Mouse (Mus musculus) limb, embryonic 14.5 days (tissue): ENCODE data around the gene Myl3. TPM values are rescaled to one million over a fixed set of nuclear protein-coding genes. Genes with fewer than 3 reads are reported as not detected.

Source experiments
- ATAC-seq: fragments of 200-750 bp; cut with Nextera tagmentation; 2 replicates; pipeline ENCODE4 v1.8.0; 2017; ENCODE audit warnings: low read depth, moderate number of reproducible peaks, moderate TSS enrichment; ENCODE audit not compliant: low FRiP score
- DNase-seq: peaks from one replicate; pipeline ENCODE4 v3.0.0-alpha.2; 2015; ENCODE audit warnings: low spot score
- H3K27ac ChIP-seq: fragments of 300-500 bp; sonication (generic); replicated peaks from 2 replicates; pipeline ENCODE4 v1.5.1; 2014; ENCODE audit warnings: low read depth, mild to moderate bottlenecking, low read length, moderate library complexity, mixed read lengths
- H3K27me3 ChIP-seq: fragments of 300-500 bp; sonication (generic); 2 replicates; pipeline ENCODE4 v1.6.1; 2014; ENCODE audit warnings: low read length, mixed read lengths; ENCODE audit not compliant: control insufficient read depth, insufficient read depth
- H3K36me3 ChIP-seq: fragments of 300-500 bp; sonication (generic); 2 replicates; pipeline ENCODE4 v1.6.1; 2014; ENCODE audit warnings: mild to moderate bottlenecking, low read length, moderate library complexity, mixed read lengths; ENCODE audit not compliant: control insufficient read depth, insufficient read depth
- H3K4me1 ChIP-seq: fragments of 300-500 bp; sonication (generic); 2 replicates; pipeline ENCODE4 v1.6.1; 2014; ENCODE audit warnings: antibody characterized with exemption, low read length, mixed read lengths; ENCODE audit not compliant: control insufficient read depth, insufficient read depth
- H3K4me2 ChIP-seq: fragments of 300-500 bp; sonication (generic); replicated peaks from 2 replicates; pipeline ENCODE4 v1.6.1; 2014; ENCODE audit warnings: low read depth, mild to moderate bottlenecking, low read length, moderate library complexity; ENCODE audit not compliant: severe bottlenecking
- H3K4me3 ChIP-seq: fragments of 300-500 bp; sonication (generic); replicated peaks from 2 replicates; pipeline ENCODE4 v1.5.1; 2014; ENCODE audit warnings: low read length
- H3K9ac ChIP-seq: fragments of 300-500 bp; sonication (generic); 2 replicates; pipeline ENCODE4 v1.6.1; 2014; ENCODE audit warnings: mild to moderate bottlenecking, low read depth, low read length, moderate library complexity; ENCODE audit not compliant: severe bottlenecking
- H3K9me3 ChIP-seq: fragments of 300-500 bp; sonication (generic); 2 replicates; pipeline ENCODE4 v1.6.1; 2016; ENCODE audit warnings: low read length; ENCODE audit not compliant: control insufficient read depth
- POLR2A ChIP-seq: fragments of 200-500 bp; IDR thresholded peaks from 2 replicates; pipeline ENCODE4 v1.8.0; 2012; ENCODE audit warnings: inconsistent platforms, mild to moderate bottlenecking, moderate library complexity, borderline replicate concordance; ENCODE audit not compliant: insufficient read depth, insufficient read length; ENCODE audit errors: extremely low read depth
- WGBS: fragments of 180-500 bp; shearing (Covaris S2); extraction: QIAGEN DNeasy Blood & Tissue Kit; methylation state at CpG from one replicate; pipeline ENCODE4 v1.1.7; 2014; 5-methylcytosine and 5-hydroxymethylcytosine counted together
- polyA plus RNA-seq, 2 experiments: library from polyadenylated mRNA; depleted of rRNA in 1 of 2; stranded (reverse) in 1 of 2; unstranded in 1 of 2; fragments of >200 nt; fragmentation: Nextera tagmentation in 1 of 2; extraction: Ambion mirVana in 1 of 2; gene quantifications; 2 replicates each; pipeline versions ENCODE4 v1.2.1 to v1.2.3; 2012 to 2014

The Myl3 gene
- polyA plus RNA-seq, 2 experiments, result 26.1 to 28.1 TPM

- Histone ChIP-seq H3K9me3 (no peaks in the 10 kb centered on the region), H3K4me3 (no peak within 1 kb of the TSS), H3K27ac (no peak within 1 kb of the TSS), H3K4me1 (no peaks in the 10 kb centered on the region), H3K4me2 (no peak within 1 kb of the TSS), H3K27me3 (no peaks in the 10 kb centered on the region), H3K36me3 (no peaks in the 10 kb centered on the region), H3K9ac (no peak within 1 kb of the TSS)
- ATAC-seq (no peak), DNase-seq (no peak)
- TF ChIP-seq POLR2A, result no peak
- WGBS, result 90% methylated on average over 14 of the region's 14 CpGs
Measured at GRCm38 (mm10) chr9:110797866-110798265, 56.2 kb downstream of the Myl3 start, which contains the start of gene Prss42. TSS of gene Prss42 (plus strand) at chr9:110798166.

GRCm38 (mm10) chr9:110800834-110801479 lies 59.3 kb downstream of the Myl3 start:
- no peak overlapping the region for H3K27ac ChIP-seq
- no peak overlapping the region for H3K4me2 ChIP-seq
- no peak for TF ChIP-seq POLR2A
- H3K36me3 ChIP-seq, result no peaks in the 10 kb centered on the region
- no peaks in the 10 kb centered on the region for H3K27me3 ChIP-seq
- no peak overlapping the region for H3K9ac ChIP-seq
- no peak overlapping the region for H3K4me3 ChIP-seq
- ATAC-seq (no peak), DNase-seq (no peak)
- WGBS, result 76% methylated on average over 8 of the region's 8 CpGs
- H3K4me1 ChIP-seq, result no peaks in the 10 kb centered on the region
- no peaks in the 10 kb centered on the region for H3K9me3 ChIP-seq

- Histone ChIP-seq H3K9ac (no peak overlapping the region), H3K36me3 (no peaks in the 10 kb centered on the region), H3K4me1 (no peaks in the 10 kb centered on the region), H3K27ac (no peak overlapping the region), H3K4me2 (no peak overlapping the region), H3K4me3 (no peak overlapping the region), H3K27me3 (no peaks in the 10 kb centered on the region), H3K9me3 (no peaks in the 10 kb centered on the region)
- ATAC-seq, result no peak
- 64% methylated on average over 4 of the region's 4 CpGs for WGBS
- TF ChIP-seq POLR2A, result no peak
- no peak for DNase-seq
Measured at GRCm38 (mm10) chr9:110803294-110803693, 61.6 kb downstream of the Myl3 start.

DNA sequence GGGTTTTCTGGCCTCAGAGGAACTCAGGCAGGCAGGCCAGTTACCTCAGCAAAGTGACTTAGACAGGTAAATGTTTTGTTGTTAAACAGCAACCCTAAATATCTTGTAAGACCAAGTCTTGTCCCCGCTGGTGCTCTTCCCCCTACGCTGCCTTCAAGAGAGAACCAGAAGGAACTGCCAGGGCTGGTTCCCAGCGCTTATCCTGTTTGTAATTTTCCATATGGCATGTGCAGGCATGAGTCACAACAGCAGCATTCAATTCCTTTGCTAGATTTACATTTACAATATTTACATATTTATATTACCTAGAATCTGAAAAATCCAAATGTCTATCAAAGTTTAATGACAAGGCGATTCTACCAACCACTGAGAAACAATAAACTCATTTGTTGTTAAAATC lies 68.4 kb downstream of the Myl3 start:
- Histone ChIP-seq H3K9ac (no peak overlapping the region), H3K4me3 (no peak overlapping the region), H3K27me3 (no peaks in the 10 kb centered on the region), H3K9me3 (no peaks in the 10 kb centered on the region), H3K4me1 (no peaks in the 10 kb centered on the region), H3K27ac (no peak overlapping the region), H3K36me3 (no peaks in the 10 kb centered on the region), H3K4me2 (no peak overlapping the region)
- TF ChIP-seq POLR2A, result no peak
- ATAC-seq, result no peak
- WGBS, result 71% methylated on average over 4 of the region's 4 CpGs
- no peak for DNase-seq

DNA sequence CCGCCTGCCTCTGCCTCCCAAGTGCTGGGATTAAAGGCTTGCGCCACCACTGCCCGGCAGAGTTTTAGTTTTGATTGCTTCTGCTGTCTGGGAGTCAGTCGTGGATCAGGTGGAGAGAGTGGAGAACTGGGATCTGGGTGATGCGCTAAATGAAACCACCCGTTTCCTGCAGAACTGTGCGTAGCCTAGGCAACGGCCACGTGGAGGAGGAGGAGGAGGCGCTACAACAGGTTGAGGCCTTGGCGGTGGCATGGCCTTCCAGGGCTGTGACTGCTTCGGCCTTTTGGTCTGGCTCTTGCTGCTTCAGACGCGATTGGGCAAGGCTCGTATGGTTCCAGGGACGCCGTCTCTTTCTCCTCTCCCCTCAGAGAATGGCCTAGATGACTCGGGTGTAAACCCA lies 72.1 kb downstream of the Myl3 start, which contains the start of gene Prss44:
Prss44 (plus strand) TSS at position 206 of the 400 bp plus-strand sequence.
- no peak within 1 kb of the TSS for H3K27ac ChIP-seq
- no peak for ATAC-seq
- no peak within 1 kb of the TSS for H3K9ac ChIP-seq
- H3K4me1 ChIP-seq, result no peaks in the 10 kb centered on the region
- H3K4me3 ChIP-seq, result no peak within 1 kb of the TSS
- no peak for TF ChIP-seq POLR2A
- 48% methylated on average over 17 of the region's 18 CpGs for WGBS
- H3K36me3 ChIP-seq, result no peaks in the 10 kb centered on the region
- H3K27me3 ChIP-seq, result no peaks in the 10 kb centered on the region
- H3K9me3 ChIP-seq, result no peaks in the 10 kb centered on the region
- no peak within 1 kb of the TSS for H3K4me2 ChIP-seq
- no peak for DNase-seq

Other genes with a start within 250 kb of the Myl3 start
- gene Setd2, start 209.3 kb upstream of the Myl3 start, polyA plus RNA-seq (2012; rRNA removed), result 86.3 and 86.5 TPM in 2 replicates
- 52.7 and 58.0 TPM in 2 replicates for gene Setd2, start 209.3 kb upstream of the Myl3 start, polyA plus RNA-seq (2014; fragmentation: Nextera tagmentation; extraction: Ambion mirVana)
- 40.0 and 53.8 TPM in 2 replicates for gene Nradd, start 117.4 kb upstream of the Myl3 start, polyA plus RNA-seq (2012; rRNA removed)
- gene Nradd, start 117.4 kb upstream of the Myl3 start, polyA plus RNA-seq (2014; fragmentation: Nextera tagmentation; extraction: Ambion mirVana), result 28.1 and 30.4 TPM in 2 replicates
- gene Nbeal2, start 87.7 kb upstream of the Myl3 start, polyA plus RNA-seq (2012; rRNA removed), result 8.4 and 9.4 TPM in 2 replicates
- gene Nbeal2, start 87.7 kb upstream of the Myl3 start, polyA plus RNA-seq (2014; fragmentation: Nextera tagmentation; extraction: Ambion mirVana), result 3.2 and 3.3 TPM in 2 replicates
- gene Ccdc12, start 85.4 kb upstream of the Myl3 start, polyA plus RNA-seq (2012; rRNA removed), result 72.2 and 83.8 TPM in 2 replicates
- 102 and 123 TPM in 2 replicates for gene Ccdc12, start 85.4 kb upstream of the Myl3 start, polyA plus RNA-seq (2014; fragmentation: Nextera tagmentation; extraction: Ambion mirVana)
- gene Pth1r, start 5.3 kb downstream of the Myl3 start, polyA plus RNA-seq (2012; rRNA removed), result 149 and 203 TPM in 2 replicates
- 96.9 and 99.1 TPM in 2 replicates for gene Pth1r, start 5.3 kb downstream of the Myl3 start, polyA plus RNA-seq (2014; fragmentation: Nextera tagmentation; extraction: Ambion mirVana)
- 0.04 TPM in 1 of 2 replicates, not detected in the other for gene Prss42, start 56.3 kb downstream of the Myl3 start, polyA plus RNA-seq (2012; rRNA removed)
- not detected in 2 replicates for gene Prss42, start 56.3 kb downstream of the Myl3 start, polyA plus RNA-seq (2014; fragmentation: Nextera tagmentation; extraction: Ambion mirVana)
- not detected in 2 replicates for gene Prss44, start 72.1 kb downstream of the Myl3 start, polyA plus RNA-seq (2012; rRNA removed)
- gene Prss44, start 72.1 kb downstream of the Myl3 start, polyA plus RNA-seq (2014; fragmentation: Nextera tagmentation; extraction: Ambion mirVana), result not detected in 2 replicates
- not detected in 2 replicates for gene Prss43, start 84.8 kb downstream of the Myl3 start, polyA plus RNA-seq (2012; rRNA removed)
- gene Prss43, start 84.8 kb downstream of the Myl3 start, polyA plus RNA-seq (2014; fragmentation: Nextera tagmentation; extraction: Ambion mirVana), result not detected in 2 replicates
- not detected in 2 replicates for gene Prss45, start 92.7 kb downstream of the Myl3 start, polyA plus RNA-seq (2012; rRNA removed)
- gene Prss45, start 92.7 kb downstream of the Myl3 start, polyA plus RNA-seq (2014; fragmentation: Nextera tagmentation; extraction: Ambion mirVana), result not detected in 2 replicates
- not detected in 2 replicates for gene Prss46, start 102.6 kb downstream of the Myl3 start, polyA plus RNA-seq (2012; rRNA removed)
- gene Prss46, start 102.6 kb downstream of the Myl3 start, polyA plus RNA-seq (2014; fragmentation: Nextera tagmentation; extraction: Ambion mirVana), result not detected in 2 replicates
- gene Prss50, start 116.1 kb downstream of the Myl3 start, polyA plus RNA-seq (2012; rRNA removed), result 0.41 and 0.54 TPM in 2 replicates
- 0.21 and 0.26 TPM in 2 replicates for gene Prss50, start 116.1 kb downstream of the Myl3 start, polyA plus RNA-seq (2014; fragmentation: Nextera tagmentation; extraction: Ambion mirVana)
- 7.3 and 7.4 TPM in 2 replicates for gene Als2cl, start 138.0 kb downstream of the Myl3 start, polyA plus RNA-seq (2012; rRNA removed)
- gene Als2cl, start 138.0 kb downstream of the Myl3 start, polyA plus RNA-seq (2014; fragmentation: Nextera tagmentation; extraction: Ambion mirVana), result 1.6 and 1.9 TPM in 2 replicates
- gene Tmie, start 138.3 kb downstream of the Myl3 start, polyA plus RNA-seq (2012; rRNA removed), result 0.61 and 0.85 TPM in 2 replicates
- gene Tmie, start 138.3 kb downstream of the Myl3 start, polyA plus RNA-seq (2014; fragmentation: Nextera tagmentation; extraction: Ambion mirVana), result 0.37 and 0.52 TPM in 2 replicates
- gene Fam240a, start 175.0 kb downstream of the Myl3 start, polyA plus RNA-seq (2012; rRNA removed), result not detected in 2 replicates
- gene Fam240a, start 175.0 kb downstream of the Myl3 start, polyA plus RNA-seq (2014; fragmentation: Nextera tagmentation; extraction: Ambion mirVana), result not detected in 2 replicates
- gene Tdgf1, start 204.3 kb downstream of the Myl3 start, polyA plus RNA-seq (2012; rRNA removed), result 0.38 and 0.56 TPM in 2 replicates
- 0.40 and 0.54 TPM in 2 replicates for gene Tdgf1, start 204.3 kb downstream of the Myl3 start, polyA plus RNA-seq (2014; fragmentation: Nextera tagmentation; extraction: Ambion mirVana)
- gene Lrrc2, start 209.7 kb downstream of the Myl3 start, polyA plus RNA-seq (2012; rRNA removed), result 0.04 and 0.12 TPM in 2 replicates
- 0.08 TPM in 1 of 2 replicates, not detected in the other for gene Lrrc2, start 209.7 kb downstream of the Myl3 start, polyA plus RNA-seq (2014; fragmentation: Nextera tagmentation; extraction: Ambion mirVana)
- gene Rtp3, start 248.7 kb downstream of the Myl3 start, polyA plus RNA-seq (2012; rRNA removed), result 0.20 and 0.24 TPM in 2 replicates
- not detected in 2 replicates for gene Rtp3, start 248.7 kb downstream of the Myl3 start, polyA plus RNA-seq (2014; fragmentation: Nextera tagmentation; extraction: Ambion mirVana)